Mouse (Mus musculus) liver, adult 2 months (tissue): ENCODE measurements at regions not wholly inside any gene's neighbourhood (a gene's known extent, or its start where the extent isn't known, plus 50 kb on each side); places are given as distances from the start of the nearest gene placed in this dataset.

ENCODE experiments used
- DNase-seq: peaks from one replicate; pipeline ENCODE4 v3.0.0-alpha.2; 2011; ENCODE audit warnings: low read depth, low spot score; ENCODE audit errors: extremely low read depth
- H3K27ac ChIP-seq: fragments of 200-500 bp; replicated peaks from 2 replicates; pipeline ENCODE4 v1.5.1; 2012; ENCODE audit warnings: low read depth, mild to moderate bottlenecking, control low read depth, inconsistent platforms, low read length; ENCODE audit not compliant: insufficient read depth
- H3K27me3 ChIP-seq: fragments of 200-500 bp; 2 replicates; pipeline ENCODE4 v1.6.1; 2012; ENCODE audit warnings: mild to moderate bottlenecking, moderate library complexity, low read length, inconsistent platforms; ENCODE audit not compliant: control insufficient read depth, insufficient read depth
- H3K36me3 ChIP-seq: fragments of 200-500 bp; 2 replicates; pipeline ENCODE4 v1.6.1; 2012; ENCODE audit warnings: low read length, inconsistent platforms; ENCODE audit not compliant: control insufficient read depth, insufficient read depth
- H3K4me1 ChIP-seq: fragments of 200-500 bp; 2 replicates; pipeline ENCODE4 v1.6.1; 2011; ENCODE audit warnings: low read length; ENCODE audit not compliant: control insufficient read depth, insufficient read depth
- H3K4me3 ChIP-seq: fragments of 200-500 bp; 2 replicates; pipeline ENCODE4 v1.5.1; 2011; ENCODE audit warnings: low read depth, mild to moderate bottlenecking, control low read depth, low read length, moderate library complexity; ENCODE audit not compliant: insufficient read depth
- H3K79me2 ChIP-seq: fragments of 200-500 bp; 2 replicates; pipeline ENCODE4 v1.6.1; 2012; ENCODE audit warnings: inconsistent platforms, mild to moderate bottlenecking, low read length, moderate library complexity; ENCODE audit not compliant: control insufficient read depth, insufficient read depth
- H3K9ac ChIP-seq: fragments of 200-500 bp; 2 replicates; pipeline ENCODE4 v1.6.1; 2012; ENCODE audit warnings: low read depth, mild to moderate bottlenecking, control low read depth, inconsistent platforms, low read length
- CTCF ChIP-seq: fragments of 200-500 bp; IDR thresholded peaks from 2 replicates; pipeline ENCODE4 v1.5.1; 2011; ENCODE audit warnings: low read depth, low read length, control low read depth
- POLR2A ChIP-seq: fragments of 200-500 bp; IDR thresholded peaks from 2 replicates; pipeline ENCODE4 v1.6.1; 2011; ENCODE audit warnings: low read length, control low read depth; ENCODE audit not compliant: insufficient read depth; ENCODE audit errors: extremely low read depth
- WGBS: fragments of 180-500 bp; shearing (Covaris S2); methylation state at CpG from one replicate; pipeline ENCODE4 v1.1.7; 2018; 5-methylcytosine and 5-hydroxymethylcytosine counted together

DNA sequence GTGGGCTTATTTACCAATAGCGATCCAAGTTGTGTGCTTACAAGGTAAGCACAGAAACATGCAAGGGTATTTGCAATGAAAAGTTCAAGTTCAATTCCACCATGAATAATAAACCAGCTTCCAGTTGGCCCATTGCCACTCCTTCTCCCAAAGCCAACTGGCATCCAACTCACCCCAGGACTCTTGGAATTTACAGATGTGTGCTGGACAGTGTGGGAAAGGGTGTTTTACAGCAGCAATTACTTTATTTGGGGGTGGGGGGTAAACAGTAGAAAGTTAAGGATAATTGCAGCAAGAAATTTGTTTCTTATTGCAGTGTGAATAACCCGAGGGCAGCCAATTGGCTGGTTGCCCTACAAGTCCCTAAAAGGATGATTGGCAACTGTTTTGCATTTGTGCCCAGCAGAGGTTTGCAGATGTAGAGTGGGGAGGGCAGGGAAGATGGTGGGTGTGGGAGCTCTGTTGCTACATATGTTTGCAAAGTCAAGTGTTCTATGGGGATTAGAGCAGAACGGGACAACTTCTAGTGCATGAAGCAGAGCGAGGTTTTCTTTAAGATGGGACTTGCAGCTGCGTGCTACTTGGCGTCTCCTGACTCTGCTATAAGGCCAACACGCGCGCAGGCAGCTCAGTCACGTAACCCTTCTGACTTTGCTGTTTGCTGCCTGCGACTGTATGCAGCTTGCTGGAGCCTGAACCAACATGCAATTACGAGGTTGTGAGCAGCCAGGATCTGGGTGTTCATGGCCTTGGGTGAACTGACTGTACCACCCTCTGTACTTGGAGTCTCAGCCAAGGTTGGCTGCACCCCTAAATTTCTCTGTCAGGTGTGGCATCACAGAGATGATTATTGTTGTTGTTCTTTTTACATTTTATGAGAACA, 271.9 kb downstream of the Map2k6 start:
- TF ChIP-seq CTCF (no peak), POLR2A (no peak)
- H3K4me1 ChIP-seq, result no peaks in the 10 kb centered on the region
- H3K9ac ChIP-seq, result no peak overlapping the region
- H3K79me2 ChIP-seq, result no peaks in the 10 kb centered on the region
- 89% methylated on average over 12 of the region's 12 CpGs for WGBS
- no peaks in the 10 kb centered on the region for H3K27me3 ChIP-seq
- H3K27ac ChIP-seq, result no peak overlapping the region
- DNase-seq, result peak; percentile 1
- no peaks in the 10 kb centered on the region for H3K36me3 ChIP-seq
- no peak overlapping the region for H3K4me3 ChIP-seq

DNA sequence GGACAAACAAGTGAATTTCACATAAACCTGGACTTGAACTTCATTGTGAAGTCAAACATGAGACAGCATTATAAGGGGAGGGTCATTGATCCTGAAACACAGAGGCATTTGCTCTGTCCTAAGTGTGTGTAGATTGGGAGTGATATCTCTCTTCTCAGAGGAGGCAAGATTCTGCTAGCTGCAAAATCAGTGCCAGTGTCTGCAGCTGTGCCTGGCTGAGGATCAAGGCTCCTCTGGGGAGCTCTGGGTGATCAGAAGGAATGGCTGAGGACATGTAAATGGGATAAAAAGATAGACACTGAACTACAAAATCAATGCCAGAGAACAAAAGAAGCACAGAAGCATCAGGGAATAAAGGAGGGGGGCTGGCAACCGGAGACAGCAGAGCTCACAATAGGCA, 274.0 kb downstream of the Map2k6 start:
- H3K9ac ChIP-seq, result no peak overlapping the region
- H3K36me3 ChIP-seq, result no peaks in the 10 kb centered on the region
- no peak overlapping the region for H3K27ac ChIP-seq
- no peaks in the 10 kb centered on the region for H3K79me2 ChIP-seq
- no peak for DNase-seq
- H3K27me3 ChIP-seq, result no peaks in the 10 kb centered on the region
- 86% methylated on average over 1 of the region's 1 CpGs for WGBS
- H3K4me1 ChIP-seq, result no peaks in the 10 kb centered on the region
- H3K4me3 ChIP-seq, result no peak overlapping the region
- TF ChIP-seq CTCF, result no peak
- TF ChIP-seq POLR2A, result no peak

DNA sequence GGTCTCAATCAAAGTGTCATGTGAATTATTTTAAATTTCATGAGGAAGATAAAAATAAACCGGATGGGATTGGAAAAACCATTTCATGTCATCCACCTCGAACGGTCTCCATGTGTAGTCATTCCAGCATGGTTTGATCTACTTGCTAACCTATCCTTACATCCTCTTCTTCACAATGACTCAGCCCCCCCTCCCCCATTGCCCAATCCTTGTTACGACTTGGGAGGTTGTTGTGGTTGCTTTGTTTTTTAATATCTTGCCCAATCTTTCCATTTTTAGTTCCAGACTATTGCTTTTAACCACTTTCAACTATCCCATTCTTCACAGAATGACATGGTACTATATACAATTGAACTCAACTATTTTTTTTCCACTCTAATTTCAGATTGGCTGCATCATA, 275.0 kb upstream of the Kcnj16 start:
- Histone ChIP-seq H3K27me3 (no peaks in the 10 kb centered on the region), H3K4me3 (no peak overlapping the region), H3K36me3 (no peaks in the 10 kb centered on the region), H3K9ac (no peak overlapping the region), H3K4me1 (no peaks in the 10 kb centered on the region), H3K79me2 (no peaks in the 10 kb centered on the region), H3K27ac (no peak overlapping the region)
- WGBS, result 75% methylated on average over 4 of the region's 4 CpGs
- TF ChIP-seq CTCF (no peak), POLR2A (no peak)
- DNase-seq, result no peak

DNA sequence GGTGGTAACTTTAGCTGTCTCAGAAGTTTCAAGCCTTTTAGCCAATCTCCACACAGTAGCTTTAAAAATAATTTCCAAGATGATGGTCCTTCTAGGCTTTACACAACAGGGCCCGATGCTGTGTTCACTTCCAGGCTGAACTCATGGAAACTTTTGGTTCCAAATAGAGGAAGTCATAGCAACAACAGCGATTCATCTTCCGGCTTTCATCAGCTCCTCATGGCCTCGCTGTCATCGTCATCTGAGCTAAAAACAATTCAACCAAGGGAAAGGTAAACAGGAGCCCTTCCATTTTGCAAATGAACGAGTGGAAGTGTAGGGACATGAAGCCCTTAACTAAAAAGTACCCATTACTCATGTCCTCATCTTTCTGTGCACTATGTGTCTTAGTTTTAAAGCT, 270.8 kb upstream of the Kcnj16 start:
- WGBS, result 61% methylated on average over 6 of the region's 6 CpGs
- Histone ChIP-seq H3K79me2 (no peaks in the 10 kb centered on the region), H3K4me3 (no peak overlapping the region), H3K9ac (no peak overlapping the region), H3K27ac (no peak overlapping the region), H3K4me1 (no peaks in the 10 kb centered on the region; the same call in 1 of the 2 replicates), H3K36me3 (no peaks in the 10 kb centered on the region), H3K27me3 (no peaks in the 10 kb centered on the region)
- DNase-seq, result no peak
- TF ChIP-seq POLR2A (no peak), CTCF (no peak)

DNA sequence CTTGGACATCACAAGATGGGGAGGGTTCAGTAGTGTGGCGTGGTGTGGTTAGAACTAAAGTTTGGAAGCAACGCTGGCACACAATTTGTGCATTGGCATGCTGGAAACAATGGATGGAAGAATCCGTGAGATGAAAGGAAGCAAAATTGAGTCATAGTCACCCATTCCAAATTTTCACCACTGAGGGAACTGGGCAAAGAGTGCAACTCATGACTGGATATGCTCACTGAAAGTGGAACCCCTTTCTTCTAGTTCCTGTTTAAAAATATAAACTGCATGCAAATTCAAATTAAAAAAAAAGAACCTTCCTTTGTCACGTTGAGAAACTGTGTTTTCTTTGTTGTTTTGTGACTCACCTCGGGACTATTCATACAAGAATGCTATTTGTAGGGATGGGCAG, 269.5 kb upstream of the Kcnj16 start:
- Histone ChIP-seq H3K9ac (no peak overlapping the region), H3K27me3 (no peaks in the 10 kb centered on the region), H3K4me3 (no peak overlapping the region), H3K4me1 (no peaks in the 10 kb centered on the region; the same call in 1 of the 2 replicates), H3K79me2 (no peaks in the 10 kb centered on the region), H3K27ac (no peak overlapping the region), H3K36me3 (no peaks in the 10 kb centered on the region)
- DNase-seq, result peak; percentile 7
- no peak for TF ChIP-seq POLR2A
- 71% methylated on average over 5 of the region's 5 CpGs for WGBS

DNA sequence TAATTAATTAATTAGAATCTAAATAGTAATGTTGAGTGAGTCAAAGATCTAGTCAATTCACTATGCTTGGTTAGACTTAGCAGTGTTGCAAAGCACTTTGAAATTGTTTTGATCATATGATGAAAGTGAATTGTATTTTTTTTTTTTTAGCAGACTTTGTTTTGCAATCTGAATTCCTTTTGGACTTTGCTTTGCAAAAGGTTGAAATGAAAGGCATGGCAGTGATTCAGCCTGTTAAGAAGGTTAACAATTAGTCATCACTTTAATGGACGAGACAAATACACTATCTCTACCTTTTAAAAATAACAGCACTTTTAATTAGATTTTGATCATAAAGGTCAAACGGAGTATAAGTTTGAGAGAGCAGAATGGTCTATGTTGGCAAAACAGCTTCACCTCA, 266.9 kb upstream of the Kcnj16 start:
- Histone ChIP-seq H3K9ac (no peak overlapping the region), H3K4me1 (no peaks in the 10 kb centered on the region; the same call in 1 of the 2 replicates), H3K4me3 (no peak overlapping the region), H3K79me2 (no peaks in the 10 kb centered on the region), H3K27me3 (no peaks in the 10 kb centered on the region), H3K27ac (no peak overlapping the region), H3K36me3 (no peaks in the 10 kb centered on the region)
- DNase-seq, result peak; percentile 85
- TF ChIP-seq CTCF (no peak), POLR2A (no peak)
- WGBS, result 54% methylated on average over 2 of the region's 2 CpGs
